Mouse (Mus musculus) mouse embryonic stem cell (cell line): Measurements from ENCODE around the gene E030018B13Rik.

Source experiments
- in situ Hi-C, 2 experiments: fragments of 300-500 bp; cut with MboI; formaldehyde crosslinking; loops; 1 replicate in 1 of 2; 3 replicates in 1 of 2; pipeline ENCODE4 v1.14.3; 2019 to 2020; ENCODE audit warnings: low sequenced_read_pairs in 2 of 2, low pct_unique_long_range_greater_than_20kb in 1 of 2, mixed read lengths in 1 of 2; ENCODE audit not compliant: unreplicated experiment in 1 of 2

Gene E030018B13Rik

DNA sequence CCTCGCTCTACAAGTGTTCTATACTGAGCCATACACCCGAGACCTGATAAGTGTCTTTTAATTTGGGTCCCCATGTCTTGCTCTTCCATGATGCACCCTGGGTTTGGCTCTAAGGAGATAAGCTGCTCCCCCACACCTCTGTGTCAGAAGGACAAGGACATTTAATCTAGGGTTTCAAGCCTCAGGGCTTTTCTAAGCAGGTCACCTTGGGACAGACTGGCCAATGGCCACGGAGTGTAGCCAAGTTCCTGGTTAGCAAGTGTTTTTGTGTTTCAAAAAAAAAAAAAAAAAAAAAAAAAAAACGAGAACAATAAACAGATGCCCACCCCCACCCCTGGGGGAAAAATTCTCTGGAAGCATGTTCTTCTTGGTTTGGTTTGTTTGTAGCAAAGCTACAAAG, 12.4 kb downstream of the E030018B13Rik start:
- in situ Hi-C loops = no loop called here

DNA sequence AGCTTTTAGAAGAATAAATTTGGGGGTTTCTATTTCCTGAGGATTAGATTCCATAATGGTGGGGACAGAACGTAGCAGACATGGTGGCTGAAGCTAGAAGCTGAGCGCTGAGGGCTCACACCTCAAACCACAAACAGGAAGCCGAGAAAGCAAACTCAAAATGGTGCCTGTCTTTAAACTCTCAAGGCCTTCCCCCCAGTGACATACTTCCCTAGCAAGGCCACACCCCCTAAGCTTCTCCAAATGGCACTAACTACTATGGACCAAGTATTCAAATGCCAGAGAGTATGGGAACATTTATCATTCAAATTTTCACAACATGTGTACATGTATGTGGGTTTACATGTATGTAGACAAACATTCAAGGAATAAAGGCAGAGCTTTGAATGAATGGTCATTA, 13.5 kb downstream of the E030018B13Rik start:
- in situ Hi-C loops = no loop called here

GRCm38 (mm10) chr7:63930766-63931165, 14.1 kb downstream of the E030018B13Rik start:
- in situ Hi-C loops = no loop called here

DNA sequence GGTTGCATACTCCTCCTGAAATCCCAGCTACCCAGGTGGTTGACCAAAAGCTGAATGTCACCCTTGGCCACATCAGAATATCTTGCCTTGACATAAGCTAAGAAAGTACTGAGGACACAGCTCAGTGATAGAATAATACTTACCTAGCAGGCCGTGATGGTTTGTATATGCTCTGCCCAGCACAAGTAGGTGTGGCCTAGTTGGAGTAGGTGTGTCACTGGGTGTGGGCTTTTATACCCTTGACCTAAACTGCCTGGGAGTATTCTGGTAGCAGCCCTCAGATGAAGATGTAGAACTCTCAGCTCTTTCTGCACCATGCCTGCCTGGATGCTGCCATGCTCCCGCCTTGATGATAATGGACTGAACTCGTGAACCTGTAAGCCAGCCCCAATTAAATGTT, 15.8 kb downstream of the E030018B13Rik start:
- in situ Hi-C loops = no loop called here

GRCm38 (mm10) chr7:63933905-63934304, 17.2 kb downstream of the E030018B13Rik start:
- in situ Hi-C loops = no loop called here

DNA sequence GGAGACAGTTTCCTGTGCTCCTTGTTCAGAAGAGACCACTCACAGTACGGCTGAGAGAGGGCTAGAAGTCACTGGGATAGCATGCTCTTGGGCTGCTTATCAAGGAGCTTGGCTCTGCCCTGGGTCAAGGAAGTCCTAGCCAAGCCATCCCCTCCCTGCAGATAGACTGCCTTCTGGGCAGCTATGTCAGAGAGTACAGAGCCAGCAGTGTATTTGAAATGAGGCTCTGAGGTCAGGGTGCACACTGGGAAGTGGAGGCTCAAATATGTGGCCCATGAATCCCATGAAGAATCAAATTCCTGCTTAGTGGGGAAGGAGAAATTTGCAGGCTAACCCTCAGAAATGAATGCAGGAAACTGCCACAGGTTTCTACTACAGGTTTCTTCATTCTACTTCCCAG, 17.9 kb downstream of the E030018B13Rik start:
- in situ Hi-C loops = no loop called here

- in situ Hi-C loops = no loop called here
These were observed 19.1 kb downstream of the E030018B13Rik start for GRCm38 (mm10) chr7:63935809-63936187.

DNA sequence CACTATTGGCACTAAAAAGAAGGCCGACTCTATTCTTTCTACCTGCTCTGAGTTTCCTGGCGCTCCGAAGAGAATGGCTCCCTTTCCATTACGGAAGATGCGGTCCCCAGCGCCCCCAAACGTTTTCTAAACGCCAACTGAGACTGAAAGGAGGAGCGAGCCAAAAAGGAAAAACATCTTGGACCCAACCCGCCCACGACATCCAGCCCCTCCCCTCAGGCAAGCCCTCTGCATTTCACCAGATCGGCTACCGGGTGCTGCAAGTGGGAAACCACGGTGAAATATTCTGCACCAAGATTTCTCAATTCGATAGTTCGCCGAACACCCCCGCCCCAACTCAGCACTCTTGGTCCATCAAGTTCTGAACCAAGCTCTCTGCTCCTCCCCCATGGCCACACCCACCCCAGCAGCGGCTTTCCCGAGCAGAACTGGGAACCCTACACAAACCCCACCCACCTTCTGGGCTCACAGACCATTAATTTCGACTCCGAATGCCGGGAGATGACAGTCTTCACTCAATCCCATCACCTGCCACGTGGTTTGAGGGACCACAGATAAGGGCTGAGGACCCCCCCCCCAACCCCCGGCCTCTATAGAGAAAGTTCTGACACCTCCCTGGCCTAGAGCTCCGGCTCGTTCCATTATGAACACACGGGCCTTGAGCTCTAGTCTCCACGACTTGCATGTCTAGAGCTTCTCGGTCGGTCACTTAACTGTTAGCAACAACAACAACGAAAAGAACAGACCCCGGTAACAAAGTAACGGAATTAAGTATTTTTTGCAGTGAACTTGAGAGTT, 19.7 kb downstream of the E030018B13Rik start:
- in situ Hi-C loops = no loop called here

DNA sequence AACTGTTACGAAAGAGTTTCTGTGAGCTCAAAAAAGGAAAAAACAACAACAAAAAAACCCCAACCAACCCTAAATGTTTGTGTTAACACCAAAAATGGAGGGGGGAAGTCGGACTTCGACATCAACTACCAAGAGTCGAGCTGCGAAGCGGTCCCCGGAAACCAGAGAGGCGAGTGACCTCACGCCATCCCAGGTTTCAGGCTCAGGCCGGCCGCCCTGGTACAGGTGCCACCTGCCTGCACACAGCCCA, 20.3 kb downstream of the E030018B13Rik start:
- in situ Hi-C loops = no loop called here

DNA sequence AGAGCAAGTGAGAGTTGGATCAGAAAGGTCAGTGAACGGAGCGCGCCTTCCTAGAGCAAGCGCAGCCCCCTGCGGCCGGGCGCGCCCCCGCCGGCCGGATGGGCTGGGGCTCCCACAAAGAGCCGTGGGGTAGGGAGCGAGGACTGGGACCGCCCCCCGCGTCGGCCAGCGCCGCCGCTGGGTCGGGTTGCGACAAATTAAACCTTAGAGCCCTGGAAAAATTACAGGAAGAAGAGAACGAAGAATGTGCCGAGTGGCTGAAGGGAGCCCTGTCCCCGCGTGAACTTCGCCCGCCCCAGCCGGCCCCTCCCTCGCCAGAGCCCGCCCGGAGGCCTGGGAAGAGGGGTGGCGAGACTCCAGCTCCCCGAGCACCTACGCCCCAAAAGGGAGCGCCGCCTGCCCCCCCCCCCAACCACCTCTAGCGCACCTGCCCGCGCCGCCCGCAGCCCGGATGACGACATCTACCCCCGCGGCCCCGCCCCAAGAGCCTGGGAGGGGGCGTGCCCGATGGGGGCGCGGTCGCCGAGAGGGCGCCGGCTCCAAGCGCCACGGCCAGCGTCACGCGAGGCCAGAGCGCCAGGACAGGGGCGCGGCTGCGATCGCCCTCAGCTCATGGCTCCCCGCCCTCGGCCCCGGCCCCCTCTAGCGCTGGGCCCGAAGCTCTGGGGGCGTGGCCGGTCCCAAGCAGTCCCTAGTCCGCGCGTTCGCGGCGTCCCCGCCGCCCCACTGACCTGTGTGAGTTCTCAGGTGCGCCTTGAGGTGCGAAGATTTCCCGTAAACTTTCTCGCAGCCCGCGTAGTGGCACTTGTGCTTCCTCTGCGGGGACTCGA, 20.8 kb downstream of the E030018B13Rik start:
- in situ Hi-C loops = no loop called here

DNA sequence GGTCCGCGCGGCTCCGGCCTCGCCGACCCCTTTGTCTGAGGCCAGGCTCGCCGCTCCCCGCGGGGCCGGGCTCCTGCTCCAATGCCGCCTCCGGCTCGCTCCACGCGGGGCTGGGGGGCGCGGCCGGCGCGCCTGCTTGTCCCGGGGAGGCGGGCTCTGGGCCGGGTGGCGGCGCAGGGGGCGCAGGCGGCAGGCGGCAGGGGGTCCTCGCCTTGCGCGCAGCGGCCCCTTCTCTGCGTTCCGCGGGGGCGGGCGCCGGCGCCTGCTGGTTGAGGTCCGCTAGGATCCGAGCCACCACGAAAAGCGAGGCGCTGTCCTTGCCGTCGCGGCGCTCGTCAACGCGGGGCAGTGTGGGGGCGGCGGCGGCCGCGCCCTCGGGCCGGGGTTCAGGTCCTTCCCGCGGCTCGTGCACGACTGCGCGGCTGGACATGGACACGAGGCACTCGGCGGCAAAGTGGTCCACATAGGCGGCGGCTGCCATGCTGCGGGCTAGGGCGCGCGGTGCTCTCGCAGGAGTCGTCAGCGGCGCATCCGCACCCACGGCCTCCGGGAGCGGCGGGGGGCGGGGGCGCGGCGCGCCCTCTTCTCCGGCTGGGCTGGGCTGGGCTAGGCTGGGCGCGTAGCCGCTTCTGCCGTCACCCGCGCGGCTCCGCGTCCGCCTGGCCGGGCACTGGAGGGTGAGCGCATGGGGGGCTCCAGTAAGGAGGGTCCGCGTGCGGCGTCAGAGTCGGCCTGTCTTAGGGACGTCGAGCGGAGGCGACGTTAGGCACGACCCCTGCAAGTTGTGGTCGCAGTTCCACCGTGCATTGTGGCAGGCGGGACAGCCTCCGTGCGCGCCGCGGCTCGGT, 21.6 kb downstream of the E030018B13Rik start:
- in situ Hi-C loops = no loop called here

DNA sequence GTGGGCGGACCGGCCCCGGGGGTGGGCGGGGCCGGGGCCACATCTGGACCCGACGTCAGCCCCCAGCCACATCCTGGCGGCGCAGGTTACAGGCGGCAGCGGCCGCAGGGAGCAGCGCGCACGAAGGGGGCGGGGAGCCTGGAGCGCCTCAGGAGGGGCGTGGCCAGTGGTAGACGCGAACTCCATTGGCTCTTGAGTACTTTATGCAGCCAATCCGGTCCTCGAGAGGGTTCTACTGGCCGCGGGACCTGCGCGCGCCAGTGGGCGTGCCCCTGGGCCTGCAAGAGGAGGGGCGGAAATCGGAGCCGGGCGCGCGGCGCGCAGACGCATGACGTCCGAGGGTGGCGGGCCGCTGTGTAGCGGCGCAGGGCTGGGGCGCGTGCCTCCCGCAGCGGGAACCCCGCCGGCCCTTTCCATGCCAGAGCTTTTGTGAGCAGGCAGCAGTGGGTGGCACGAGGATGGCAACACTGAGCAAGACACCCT, 22.3 kb downstream of the E030018B13Rik start, which contains the start of gene Klf13:
Klf13 (minus strand) TSS at position 2 of the 483 bp plus-strand sequence.
- in situ Hi-C loops = no loop called here

DNA sequence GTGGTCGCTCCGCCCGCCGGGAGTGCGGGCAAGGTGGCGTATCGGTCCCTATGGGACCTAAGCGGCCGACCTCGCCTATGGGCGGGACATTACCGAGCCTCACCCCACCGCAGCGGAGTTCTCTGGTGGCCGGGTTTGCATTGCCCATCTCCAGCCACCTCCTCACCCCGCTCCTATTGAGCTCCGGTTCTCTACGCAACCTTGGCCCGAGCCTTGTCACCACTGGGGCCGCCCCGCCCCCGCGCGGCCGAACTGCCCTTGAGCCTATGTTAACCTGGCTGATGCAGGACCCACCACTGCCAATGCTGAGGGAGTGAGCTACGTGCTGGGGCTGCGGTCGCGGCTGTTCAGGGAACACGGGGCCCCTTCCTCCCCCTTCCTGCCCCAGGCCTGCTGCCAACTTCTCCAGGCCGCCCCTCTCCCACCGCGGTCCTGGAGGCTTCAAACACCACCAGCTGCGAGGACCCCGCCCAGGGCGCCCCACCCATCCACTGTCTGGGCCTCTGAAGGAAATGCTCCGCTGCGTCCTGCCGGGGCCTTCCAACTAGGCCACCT, 22.8 kb downstream of the E030018B13Rik start:
- in situ Hi-C loops = no loop called here

GRCm38 (mm10) chr7:63940321-63940720, 23.7 kb downstream of the E030018B13Rik start:
- in situ Hi-C loops = no loop called here

- in situ Hi-C loops = no loop called here
These were observed 24.4 kb downstream of the E030018B13Rik start for GRCm38 (mm10) chr7:63941050-63941449.

GRCm38 (mm10) chr7:63941501-63941900, 24.8 kb downstream of the E030018B13Rik start:
- in situ Hi-C loops = no loop called here

DNA sequence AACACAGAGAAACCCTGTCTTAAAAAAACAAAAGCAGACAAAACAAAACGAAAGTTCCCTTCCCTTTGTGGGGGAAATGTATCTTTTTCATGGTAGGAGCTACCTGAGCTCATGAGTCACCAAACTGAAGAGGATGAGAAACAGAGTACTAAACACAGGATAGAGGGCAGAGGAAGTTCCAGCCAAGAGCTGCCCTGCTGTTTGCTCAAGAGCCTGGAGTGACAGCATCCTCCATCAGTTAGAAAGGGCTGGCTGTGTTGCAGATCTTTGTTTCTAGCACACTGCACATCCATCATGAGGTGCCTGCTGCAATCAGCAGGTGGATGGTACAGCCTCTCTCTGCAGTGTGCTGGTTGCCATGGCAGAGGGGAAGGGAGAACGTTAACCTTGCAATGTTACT, 27.3 kb downstream of the E030018B13Rik start:
- in situ Hi-C loops = no loop called here

DNA sequence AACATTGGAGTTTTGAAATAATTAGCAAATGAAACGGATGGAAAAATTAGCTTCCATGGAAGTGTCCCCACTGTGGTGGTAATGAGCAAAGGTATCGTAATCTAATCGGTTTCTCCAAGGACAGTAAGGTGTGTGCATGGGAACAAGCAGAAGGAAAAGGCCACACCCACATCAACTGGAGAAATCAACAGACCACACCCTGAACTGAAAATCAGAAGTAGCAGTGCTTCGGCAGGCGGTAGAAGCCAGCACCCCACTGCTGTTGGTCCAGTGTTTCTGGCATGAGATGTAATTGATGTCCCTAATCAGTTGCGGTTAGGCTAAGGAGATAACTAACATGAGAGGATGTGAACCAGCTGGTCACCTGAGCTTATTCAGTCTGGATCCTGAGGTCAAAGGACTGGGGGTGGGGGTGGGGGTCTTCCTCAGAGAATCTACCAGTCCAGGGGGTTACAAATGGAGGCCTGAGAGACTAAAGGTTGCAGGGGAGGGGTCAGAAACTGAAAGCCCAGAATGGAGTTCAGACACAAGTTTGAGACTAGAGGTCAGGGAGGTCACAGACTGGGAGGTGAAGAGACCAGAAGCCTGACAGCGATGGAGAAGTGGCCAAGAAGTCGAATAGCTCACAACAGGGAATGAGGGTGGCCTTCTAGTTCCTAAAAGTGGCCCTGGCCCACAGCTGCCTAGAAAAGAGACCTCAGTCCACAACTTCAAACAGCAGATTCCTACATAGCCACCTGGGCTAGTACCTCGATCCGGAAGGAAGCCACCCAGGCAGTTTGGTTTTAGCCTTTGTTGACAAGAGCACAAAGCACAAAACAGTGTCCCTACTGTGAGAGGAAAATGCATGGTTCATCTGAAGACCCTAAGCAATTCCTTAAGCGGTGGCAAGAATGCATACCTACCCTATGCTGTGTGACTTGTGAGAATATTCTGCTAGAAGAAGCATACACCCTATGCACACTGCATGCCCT, 31.1 kb downstream of the E030018B13Rik start:
- in situ Hi-C loops = no loop called here
